Mouse (Mus musculus) cerebellum, adult 8-10 months (tissue): Measurements from ENCODE around the gene Vps52.

ENCODE experiments used
- DNase-seq: peaks from one replicate; pipeline ENCODE4 v3.0.0; 2022

The Vps52 gene

DNA sequence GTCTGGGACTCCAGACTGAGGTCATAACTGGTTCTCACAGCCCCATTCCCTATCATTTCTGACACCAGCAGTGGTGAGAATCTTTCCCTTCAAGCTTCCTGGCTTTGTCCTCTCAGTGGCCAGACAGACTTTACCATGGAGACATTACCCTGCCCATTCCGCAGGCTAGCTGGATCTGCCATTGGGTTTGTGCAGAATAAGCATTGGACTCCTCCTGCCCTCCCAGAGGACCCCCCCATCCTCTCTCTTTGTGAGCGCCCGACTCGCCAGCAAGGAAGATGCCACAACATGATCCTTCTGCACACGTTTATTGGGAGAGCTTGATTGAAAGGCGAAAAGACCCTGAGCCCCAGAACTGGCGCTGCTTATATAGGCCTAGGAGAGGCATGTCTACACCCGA is 57.8 kb downstream of the Vps52 start:
- DNase-seq = no peak
